Mouse (Mus musculus) CH12F3 (cell line): ENCODE measurements around the gene Slx4.
"Not testable (repeated sequence)": the region's sequence is repeated elsewhere in the genome, so short reads cannot be mapped to it uniquely, and the experiment has no call there.

Experiments used
- in situ Hi-C: fragments of 300-500 bp; cut with MboI; formaldehyde crosslinking; loops from 2 replicates; pipeline ENCODE4 v1.14.3; 2020; ENCODE audit warnings: low sequenced_read_pairs

Slx4 gene

GRCm38 (mm10) chr16:4014040-4014668 lies 10.6 kb upstream of the Slx4 start:
- in situ Hi-C loops = no loop called here

GRCm38 (mm10) chr16:4012882-4013570 lies 9.5 kb upstream of the Slx4 start:
- in situ Hi-C loops = no loop called here

GRCm38 (mm10) chr16:3988410-3988809 lies 15.2 kb downstream of the Slx4 start:
- in situ Hi-C loops = no loop called here

GRCm38 (mm10) chr16:3983146-3983700 lies 20.3 kb downstream of the Slx4 start:
- in situ Hi-C loops = no loop called here

GRCm38 (mm10) chr16:3982173-3982572 lies 21.4 kb downstream of the Slx4 start:
- in situ Hi-C loops = no loop called here

- in situ Hi-C loops = no loop called here
Measured at GRCm38 (mm10) chr16:3976712-3977111, 26.9 kb downstream of the Slx4 start.

DNA sequence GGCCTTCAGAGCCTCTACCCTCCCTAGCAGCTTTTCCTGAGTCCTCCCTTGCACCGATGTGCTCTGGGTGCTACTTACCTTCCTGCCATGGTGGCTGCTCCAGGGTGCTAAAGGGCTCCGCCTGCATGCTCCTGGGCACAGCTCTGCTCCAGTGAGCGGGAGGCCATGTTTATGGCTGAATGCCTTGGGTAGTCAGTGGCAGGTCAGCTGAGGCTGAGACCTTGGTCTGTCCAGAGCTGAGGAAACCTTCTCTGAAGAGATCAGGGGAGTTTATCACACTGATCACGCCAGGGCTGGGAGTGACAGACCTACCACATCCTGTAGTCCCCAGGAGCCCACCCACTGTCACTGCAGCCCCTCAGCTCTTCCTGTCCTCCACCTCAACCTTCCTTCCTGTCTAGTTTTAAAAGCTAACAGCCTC lies 27.3 kb downstream of the Slx4 start, which contains the start of gene Nlrc3:
Gene Nlrc3, minus strand, starts transcription at position 382 of the 421 bp plus-strand sequence.
- in situ Hi-C loops = no loop called here

DNA sequence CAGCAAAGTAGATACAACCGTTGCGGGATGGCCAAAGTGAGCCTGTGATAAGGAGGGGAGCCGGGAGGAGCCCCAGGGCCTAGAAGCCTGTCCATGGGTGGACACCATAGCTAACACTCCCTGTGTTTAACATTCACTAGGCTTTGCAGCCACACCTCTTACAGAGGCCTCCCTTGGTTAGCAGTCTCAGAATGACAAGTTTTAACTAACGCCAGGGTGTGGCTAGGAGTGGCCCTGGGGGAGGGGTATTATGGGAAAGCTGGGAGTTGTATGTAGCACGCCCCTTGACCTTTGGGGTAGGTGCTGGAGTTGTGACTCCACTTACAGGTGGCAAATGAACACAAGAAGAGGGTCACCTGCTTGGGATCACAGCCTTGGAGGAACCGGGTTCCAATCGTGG lies 27.9 kb downstream of the Slx4 start:
- in situ Hi-C loops = no loop called here

DNA sequence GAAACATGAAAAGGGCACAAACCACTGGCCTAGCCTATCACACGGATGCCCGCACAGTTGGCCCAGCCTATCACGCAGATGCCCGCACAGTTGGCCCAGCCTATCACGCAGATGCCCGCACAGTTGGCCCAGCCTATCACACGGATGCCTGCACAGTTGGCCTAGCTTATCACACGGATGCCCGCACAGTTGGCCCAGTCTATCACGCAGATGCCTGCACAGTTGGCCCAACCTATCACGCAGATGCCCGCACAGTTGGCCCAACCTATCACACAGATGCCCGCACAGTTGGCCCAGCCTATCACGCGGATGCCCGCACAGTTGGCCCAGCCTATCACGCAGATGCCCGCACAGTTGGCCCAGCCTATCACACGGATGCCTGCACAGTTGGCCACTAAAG lies 29.1 kb downstream of the Slx4 start:
- in situ Hi-C loops = not testable (repeated sequence)

GRCm38 (mm10) chr16:3965534-3965933 lies 38.0 kb downstream of the Slx4 start:
- in situ Hi-C loops = no loop called here

DNA sequence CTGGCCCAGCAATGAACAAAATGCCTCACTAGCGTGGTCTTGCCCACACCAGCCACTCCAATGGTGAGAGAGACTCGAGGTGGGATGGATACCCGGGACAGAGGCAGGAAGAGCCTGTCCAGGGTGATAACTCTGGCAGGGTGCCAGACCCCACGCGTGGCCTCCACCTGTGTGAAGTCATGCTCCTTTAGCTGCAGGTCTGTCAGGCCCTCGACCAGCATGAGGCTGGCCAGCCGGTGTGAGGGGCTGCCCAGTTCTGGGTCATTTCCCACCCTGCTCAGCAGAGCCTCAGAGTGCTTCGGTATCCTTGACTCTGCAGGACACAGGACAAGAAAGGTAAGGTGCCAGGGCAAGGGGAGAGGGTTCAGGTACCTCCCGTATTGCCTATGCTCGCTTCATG lies 38.6 kb downstream of the Slx4 start:
- in situ Hi-C loops = no loop called here

- in situ Hi-C loops = no loop called here
Measured at GRCm38 (mm10) chr16:3959261-3959660, 44.3 kb downstream of the Slx4 start.

DNA sequence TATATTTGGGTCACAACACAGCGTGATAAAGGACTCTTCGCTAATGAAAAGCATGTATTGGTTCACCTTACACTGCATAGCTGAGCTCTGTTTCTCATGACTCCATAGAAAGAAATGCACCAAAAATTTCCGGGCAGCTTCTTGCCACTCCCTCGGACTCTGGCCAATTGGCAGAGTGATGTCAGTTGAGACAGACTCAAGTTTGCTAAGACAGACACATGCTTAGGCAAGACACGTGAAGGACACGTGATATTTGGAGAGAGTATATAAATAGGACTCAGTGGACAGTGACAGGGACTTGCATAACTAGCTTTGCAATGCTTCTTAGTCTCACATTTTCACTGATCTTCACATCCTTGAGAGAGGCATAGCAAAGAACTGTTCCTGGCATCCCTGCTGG lies 47.2 kb downstream of the Slx4 start:
- in situ Hi-C loops = no loop called here

- in situ Hi-C loops = no loop called here
Measured at GRCm38 (mm10) chr16:3951141-3951540, 52.4 kb downstream of the Slx4 start.

- in situ Hi-C loops = no loop called here
Measured at GRCm38 (mm10) chr16:3934701-3935100, 68.9 kb downstream of the Slx4 start.

GRCm38 (mm10) chr16:3934091-3934490 lies 69.5 kb downstream of the Slx4 start:
- in situ Hi-C loops = no loop called here

GRCm38 (mm10) chr16:3933536-3933935 lies 70.0 kb downstream of the Slx4 start:
- in situ Hi-C loops = no loop called here

DNA sequence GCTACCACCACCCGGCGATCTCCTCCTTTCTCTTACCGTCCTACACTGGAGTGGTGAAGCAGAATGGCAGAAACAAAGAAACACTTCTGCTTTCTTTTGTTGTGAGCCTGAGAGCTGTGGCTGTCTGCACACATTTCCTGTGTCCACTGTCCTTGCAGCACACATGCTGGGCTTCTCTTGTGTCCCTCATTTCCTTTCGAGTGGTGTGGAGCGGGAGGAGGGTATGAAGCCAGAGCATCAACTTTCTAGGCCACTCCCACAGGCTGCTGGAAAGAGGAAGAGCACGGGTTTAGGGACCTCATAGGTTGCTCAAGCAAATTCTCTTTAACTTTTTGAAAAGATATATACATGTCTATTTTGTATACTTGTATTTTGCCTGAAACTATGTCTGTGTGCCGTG lies 74.4 kb downstream of the Slx4 start:
- in situ Hi-C loops = no loop called here
